Mouse (Mus musculus): ENCODE data around the gene Ppp2r3d.
"Not testable (repeated sequence)": the region's sequence is repeated elsewhere in the genome, so short reads cannot be mapped to it uniquely, and the experiment has no call there.

Ppp2r3d gene

DNA sequence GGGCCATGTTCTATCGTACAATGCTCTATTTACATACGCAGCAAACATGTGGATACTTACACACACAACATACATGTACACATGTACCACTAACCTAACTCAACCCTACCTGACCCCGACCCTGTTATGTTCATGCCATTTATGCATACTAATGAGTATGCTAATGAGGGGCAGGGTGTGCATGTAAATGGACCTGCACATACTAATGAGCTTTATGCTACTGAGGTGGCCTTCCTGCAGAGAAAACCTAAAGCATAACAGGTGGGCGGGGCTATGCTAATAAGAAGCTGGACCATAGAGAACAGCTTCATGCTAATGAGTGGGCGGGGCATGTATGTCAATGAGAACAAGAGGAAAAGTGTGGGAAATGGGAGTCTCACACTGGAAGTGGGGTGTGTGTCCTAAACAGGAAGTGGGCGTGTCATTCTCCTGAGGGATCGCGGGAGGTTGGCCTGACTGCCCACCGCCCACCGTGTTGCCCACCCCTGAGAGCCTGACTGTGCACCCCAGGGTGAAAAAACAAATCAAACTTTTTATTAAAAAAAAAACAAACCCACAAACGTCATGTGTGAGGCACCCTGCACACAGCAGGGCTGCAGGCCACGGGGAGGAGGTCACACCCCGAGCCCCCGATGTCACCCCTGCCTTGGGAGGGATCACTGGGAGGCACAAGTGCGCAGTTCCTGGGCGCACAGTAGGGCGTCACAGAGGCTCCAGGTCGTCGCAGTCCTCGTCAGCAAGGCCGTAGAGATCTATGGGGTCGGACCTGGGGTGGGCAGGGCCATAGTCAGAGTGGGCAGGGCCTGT lies at the start of gene Ppp2r3d:
TSS of gene Ppp2r3d (minus strand) at position 803 of the 807 bp plus-strand sequence.
- in situ Hi-C loops (cut with MboI; ENCODE audit: unreplicated experiment in 2 of 2): no loop called here

- in situ Hi-C loops (cut with MboI; ENCODE audit: unreplicated experiment in 2 of 2): not testable (repeated sequence)
Observed at GRCm38 (mm10) chr9:124493693-124494092, 17.0 kb upstream of the Ppp2r3d start, which contains the start of gene Gm21836. TSS of gene Gm21836 (minus strand) at chr9:124493793.

GRCm38 (mm10) chr9:124480361-124480980 lies 3.8 kb upstream of the Ppp2r3d start:
- in situ Hi-C loops (cut with MboI; ENCODE audit: unreplicated experiment in 2 of 2): not testable (repeated sequence)

- in situ Hi-C loops (cut with MboI; ENCODE audit: unreplicated experiment in 2 of 2): no loop called here
Observed at GRCm38 (mm10) chr9:124478081-124478480, 1.4 kb upstream of the Ppp2r3d start.

DNA sequence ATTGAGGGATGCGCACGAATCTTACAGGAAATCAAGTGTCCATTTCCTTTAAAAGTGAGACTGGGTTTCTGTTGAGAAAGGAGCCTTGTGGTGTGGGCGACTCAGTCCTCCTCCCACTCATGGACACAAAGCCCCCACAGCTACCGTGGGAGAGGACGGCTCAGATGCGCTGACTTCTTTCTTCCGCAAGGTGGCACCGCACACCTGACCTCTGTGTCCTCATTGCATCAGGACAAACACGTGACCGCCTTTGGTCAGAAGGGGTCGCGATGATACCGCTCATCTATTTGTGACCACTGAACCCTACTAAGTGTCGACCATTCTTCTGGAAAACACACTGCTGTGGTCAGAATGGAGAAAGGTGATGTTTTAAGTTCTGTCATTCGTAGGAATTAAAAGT lies 1.0 kb downstream of the Ppp2r3d start:
- in situ Hi-C loops (cut with MboI; ENCODE audit: unreplicated experiment in 2 of 2): no loop called here

DNA sequence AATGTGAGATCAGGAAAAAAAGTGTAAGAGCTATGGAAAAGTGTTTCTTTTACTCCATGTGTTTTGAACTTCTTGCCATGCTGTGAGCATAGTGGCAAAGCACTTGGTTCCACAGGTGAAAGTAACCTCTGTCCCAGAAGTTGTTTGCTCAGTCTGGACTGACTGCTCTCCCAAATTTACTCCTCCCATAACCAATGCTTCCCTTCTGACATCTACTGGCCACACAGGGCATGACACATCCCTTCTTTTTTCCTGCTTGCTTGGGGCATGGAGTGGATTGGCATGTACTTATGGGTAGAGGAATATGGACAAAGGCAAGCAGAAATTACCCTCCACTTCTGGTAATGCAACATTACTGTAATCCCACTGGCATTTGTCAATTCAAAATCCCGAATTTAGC lies 20.1 kb downstream of the Ppp2r3d start:
- in situ Hi-C loops (cut with MboI; ENCODE audit: unreplicated experiment in 2 of 2): no loop called here

- in situ Hi-C loops (cut with MboI; ENCODE audit: unreplicated experiment in 2 of 2): no loop called here
Observed at GRCm38 (mm10) chr9:124442533-124442855, 34.2 kb downstream of the Ppp2r3d start.

- in situ Hi-C loops (cut with MboI; ENCODE audit: unreplicated experiment in 2 of 2): no loop called here
Observed at GRCm38 (mm10) chr9:124441681-124442532, 34.8 kb downstream of the Ppp2r3d start.

- in situ Hi-C loops (cut with MboI; ENCODE audit: unreplicated experiment in 2 of 2): no loop called here
Observed at GRCm38 (mm10) chr9:124440724-124441045, 36.0 kb downstream of the Ppp2r3d start.

DNA sequence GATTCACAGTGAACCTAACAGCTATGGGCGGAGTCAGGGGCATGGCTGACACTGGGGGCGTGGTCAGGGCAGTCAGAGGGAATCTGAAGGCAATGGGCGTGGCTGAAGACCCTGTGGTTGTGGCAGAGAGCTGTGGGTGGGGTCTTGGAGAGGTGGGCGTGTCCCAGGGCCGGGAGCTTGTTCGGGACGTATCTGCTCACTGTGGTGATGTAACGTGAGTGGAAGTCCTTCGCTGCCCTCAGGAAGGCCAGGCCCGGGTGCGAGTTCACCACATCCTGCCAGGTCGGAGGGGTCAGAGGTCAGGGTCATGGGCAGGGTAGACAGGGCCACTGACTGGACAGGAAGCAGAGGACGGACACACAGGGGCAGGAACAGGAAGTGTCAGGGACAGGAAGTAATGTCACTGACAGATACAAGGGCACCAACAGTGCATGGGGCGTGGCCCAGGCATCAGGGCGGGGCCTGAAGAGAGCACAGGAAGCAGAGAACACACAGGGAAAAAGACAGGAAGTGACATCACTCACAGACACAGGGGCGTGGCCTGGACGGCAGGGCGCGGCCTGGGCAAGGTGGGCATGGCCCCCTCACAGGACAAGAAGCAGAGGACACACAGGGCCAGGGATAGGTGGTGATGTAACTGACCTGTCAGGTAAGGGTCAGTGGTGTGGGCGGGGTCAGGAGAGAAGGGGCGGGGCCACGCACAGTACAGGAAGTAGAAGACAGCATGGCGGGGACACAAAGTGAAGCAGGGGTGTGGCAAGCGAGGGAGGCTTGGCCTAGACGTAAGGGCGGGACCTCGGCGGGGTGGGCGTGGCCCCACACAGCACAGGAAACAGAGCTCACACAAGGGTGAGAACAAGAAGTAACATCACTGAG lies 36.6 kb downstream of the Ppp2r3d start:
- in situ Hi-C loops (cut with MboI; ENCODE audit: unreplicated experiment in 2 of 2): no loop called here

DNA sequence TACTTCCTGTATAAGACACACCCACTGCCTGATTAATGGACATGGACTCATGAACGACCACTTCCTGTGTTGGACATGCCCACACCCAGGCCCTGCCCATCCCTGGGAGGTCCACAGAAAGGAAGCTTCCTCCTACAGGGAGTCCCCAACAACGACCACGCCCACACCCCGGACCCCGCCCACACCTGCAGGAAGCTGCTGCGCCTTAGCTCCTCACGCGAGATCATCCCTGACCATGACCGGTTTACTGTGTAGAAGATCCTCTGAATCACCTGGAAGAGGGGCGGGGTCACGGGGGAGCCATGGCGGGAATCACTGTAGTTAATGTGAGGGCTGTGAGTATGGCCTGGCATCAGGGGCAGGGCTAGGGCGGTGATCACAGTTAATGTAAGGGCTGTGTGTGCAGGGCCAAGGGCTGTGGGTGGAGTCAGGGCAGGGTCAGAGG lies 37.3 kb downstream of the Ppp2r3d start:
- in situ Hi-C loops (cut with MboI; ENCODE audit: unreplicated experiment in 2 of 2): no loop called here

GRCm38 (mm10) chr9:124438686-124439346 lies 37.9 kb downstream of the Ppp2r3d start:
- in situ Hi-C loops (cut with MboI; ENCODE audit: unreplicated experiment in 2 of 2): no loop called here

- in situ Hi-C loops (cut with MboI; ENCODE audit: unreplicated experiment in 2 of 2): no loop called here
Observed at GRCm38 (mm10) chr9:124425411-124425885, 51.2 kb downstream of the Ppp2r3d start.

- in situ Hi-C loops (cut with MboI; ENCODE audit: unreplicated experiment in 2 of 2): no loop called here
Observed at GRCm38 (mm10) chr9:124424542-124425410, 51.9 kb downstream of the Ppp2r3d start.

DNA sequence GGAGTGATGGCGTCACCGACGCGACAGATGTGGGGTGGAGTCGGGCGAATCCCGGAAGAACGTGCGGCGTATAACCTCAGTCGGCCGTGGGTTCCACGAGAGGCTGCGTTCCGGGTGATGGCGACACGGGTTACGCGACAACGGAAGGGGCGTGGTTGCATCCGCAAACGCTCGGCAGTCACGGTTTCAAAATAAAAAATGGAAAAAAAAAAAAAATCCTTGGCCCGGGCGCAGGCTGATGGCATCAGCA lies 52.5 kb downstream of the Ppp2r3d start:
- in situ Hi-C loops (cut with MboI; ENCODE audit: unreplicated experiment in 2 of 2): no loop called here

- in situ Hi-C loops (cut with MboI; ENCODE audit: unreplicated experiment in 2 of 2): no loop called here
Observed at GRCm38 (mm10) chr9:124423552-124424291, 53.0 kb downstream of the Ppp2r3d start.

- in situ Hi-C loops (cut with MboI; ENCODE audit: unreplicated experiment in 2 of 2): no loop called here
Observed at GRCm38 (mm10) chr9:124422900-124423551, 53.7 kb downstream of the Ppp2r3d start.

DNA sequence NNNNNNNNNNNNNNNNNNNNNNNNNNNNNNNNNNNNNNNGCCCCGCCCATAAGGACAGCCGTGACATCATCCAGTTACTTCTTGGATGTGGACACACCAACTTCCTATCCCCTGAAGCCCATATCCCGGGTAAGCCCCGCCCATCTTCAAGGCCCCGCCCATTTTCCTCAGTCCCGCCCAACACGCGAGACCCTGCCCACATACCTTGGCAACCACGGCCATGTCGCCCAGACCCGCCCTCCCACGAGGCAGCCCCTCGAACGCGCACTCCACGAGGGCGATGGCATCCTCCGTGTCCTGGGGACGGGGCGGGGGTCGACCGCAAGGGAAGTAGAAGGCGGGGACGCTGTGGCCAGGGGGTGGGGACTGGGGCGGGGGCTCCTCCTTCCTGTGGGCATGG lies 54.3 kb downstream of the Ppp2r3d start:
- in situ Hi-C loops (cut with MboI; ENCODE audit: unreplicated experiment in 2 of 2): no loop called here

All from v-Abl transformed pro-B cells (cell line).